Mouse (Mus musculus) bone marrow, adult 2 months (tissue): Measurements from ENCODE around the gene Ccdc42.

Experiments
- CTCF ChIP-seq: fragments of 200-500 bp; IDR thresholded peaks from 2 replicates; pipeline ENCODE4 v1.5.1; 2011; ENCODE audit warnings: low read length, control low read depth; ENCODE audit not compliant: control insufficient read depth, insufficient read depth
- POLR2A ChIP-seq: fragments of 200-500 bp; IDR thresholded peaks from 2 replicates; pipeline ENCODE4 v1.6.1; 2011; ENCODE audit warnings: low read depth, mild to moderate bottlenecking, control low read depth, low read length, borderline replicate concordance; ENCODE audit not compliant: control insufficient read depth

- TF ChIP-seq CTCF (no peak), POLR2A (no peak)
Observed at GRCm38 (mm10) chr11:68591708-68592107, 4.9 kb downstream of the Ccdc42 start.
